Mouse (Mus musculus): ENCODE measurements at regions not wholly inside any gene's neighbourhood (a gene's known extent, or its start where the extent isn't known, plus 50 kb on each side); places are given as distances from the start of the nearest gene placed in this dataset.

GRCm38 (mm10) chr4:95105424-95105823, 53.4 kb upstream of the Jun start:
- Histone ChIP-seq H3K4me1 (peaks cover 26% of the 10 kb centered on the region), H3K27ac (replicated peaks) (no peak overlapping the region), H3K4me3 (no peak overlapping the region), H3K36me3 (no peaks in the 10 kb centered on the region), H3K4me2 (replicated peaks) (no peak overlapping the region), H3K9me3 (no peaks in the 10 kb centered on the region), H3K9ac (replicated peaks) (no peak overlapping the region), H3K27me3 (peaks cover 9% of the 10 kb centered on the region; the same call in 1 of the 2 replicates)
- no peak for ATAC-seq (ENCODE audit: low FRiP score, low read depth)
- 42% methylated on average over 2 of the region's 3 CpGs for WGBS

DNA sequence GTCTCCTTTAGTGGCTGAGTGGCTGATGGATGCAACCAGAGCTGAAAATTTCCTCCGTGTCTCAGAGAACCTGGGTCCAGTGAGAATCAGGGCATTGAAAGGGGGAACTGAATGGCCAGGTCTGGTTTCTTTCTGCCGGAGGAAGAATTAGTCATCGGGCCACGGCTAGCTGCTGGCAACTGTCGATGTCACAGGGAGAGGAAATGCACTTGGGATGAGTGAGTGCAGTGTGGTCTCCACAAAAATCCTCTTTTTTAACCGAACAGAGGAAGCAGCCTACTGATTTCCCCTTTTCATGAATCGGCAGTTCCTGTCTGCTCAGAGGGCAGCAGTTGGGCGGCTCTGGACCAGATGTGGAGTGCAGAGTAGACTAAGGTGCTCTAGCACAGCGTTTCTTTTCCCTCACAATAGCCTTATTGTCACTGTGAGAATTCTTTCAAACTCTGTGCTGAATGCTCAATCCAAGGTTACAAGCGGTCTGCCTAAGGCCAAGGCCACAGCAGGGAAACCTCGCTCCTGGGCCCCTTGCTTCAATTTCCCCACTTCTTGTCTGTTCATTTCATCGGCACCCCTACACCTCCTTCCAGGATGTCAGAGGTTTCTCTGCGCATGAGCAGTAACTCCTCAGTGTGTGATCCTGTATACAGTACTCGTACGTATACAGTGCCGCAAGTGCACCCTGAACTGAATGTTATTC, 54.1 kb upstream of the Jun start:
- no peaks in the 10 kb centered on the region for H3K36me3 ChIP-seq
- ATAC-seq (ENCODE audit: low FRiP score, low read depth), result peak; percentile 20; the same call in 1 of the 2 replicates
- H3K4me3 ChIP-seq, result no peak overlapping the region
- peaks cover 9% of the 10 kb centered on the region; the same call in 1 of the 2 replicates for H3K27me3 ChIP-seq
- 38% methylated on average over 16 of the region's 16 CpGs for WGBS
- H3K4me2 ChIP-seq (replicated peaks), result peak overlapping the region; percentile 12
- no peaks in the 10 kb centered on the region for H3K9me3 ChIP-seq
- peaks cover 26% of the 10 kb centered on the region for H3K4me1 ChIP-seq
- 0 out of 2 replicates have a peak overlapping the region, but pooled peaks have one; percentile 24 for H3K9ac ChIP-seq (replicated peaks)
- H3K27ac ChIP-seq (replicated peaks), result no peak overlapping the region

DNA sequence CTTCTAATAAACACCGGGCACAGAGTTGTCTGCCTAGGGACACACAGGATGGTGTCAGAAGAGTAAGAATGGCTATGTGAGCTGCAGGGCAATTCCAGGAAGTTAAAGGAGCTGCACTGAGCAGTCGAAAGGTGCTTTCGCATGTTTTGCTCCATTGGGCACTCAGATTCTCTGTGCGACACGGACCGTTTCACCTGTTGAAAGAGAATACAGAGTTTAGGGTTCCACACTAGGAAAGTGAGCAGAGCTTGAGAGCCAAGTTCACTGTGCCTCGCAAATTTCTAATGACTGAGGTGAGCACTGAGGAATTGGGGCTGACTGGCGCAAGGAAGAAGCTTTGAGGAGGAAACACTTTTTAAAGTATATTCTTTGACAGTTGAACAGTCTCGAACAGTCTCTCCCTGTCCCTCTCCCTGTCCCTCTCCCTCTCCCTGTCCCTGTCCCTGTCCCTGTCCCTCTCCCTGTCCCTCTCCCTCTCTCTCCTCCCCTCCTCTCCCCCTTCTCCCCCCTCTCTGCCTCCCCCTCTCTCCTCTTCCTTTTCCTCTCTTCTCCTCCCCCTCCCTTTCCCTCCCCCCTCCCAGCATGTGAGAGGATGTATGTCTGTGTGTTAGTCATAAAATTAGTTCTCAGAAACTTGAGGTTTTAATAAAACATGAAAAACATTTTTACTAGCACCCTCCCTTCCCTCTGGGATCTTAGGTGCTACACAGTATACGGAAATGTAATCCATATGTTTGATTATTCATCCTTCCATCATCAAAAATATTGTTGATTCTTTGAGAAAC, 55.1 kb upstream of the Jun start:
- Histone ChIP-seq H3K9ac (replicated peaks) (no peak overlapping the region), H3K36me3 (no peaks in the 10 kb centered on the region), H3K27ac (replicated peaks) (no peak overlapping the region), H3K4me3 (no peak overlapping the region), H3K27me3 (peaks cover 9% of the 10 kb centered on the region; the same call in 1 of the 2 replicates), H3K4me1 (peaks cover 26% of the 10 kb centered on the region), H3K9me3 (no peaks in the 10 kb centered on the region), H3K4me2 (replicated peaks) (no peak overlapping the region)
- 72% methylated on average over 10 of the region's 10 CpGs for WGBS
- ATAC-seq (ENCODE audit: low FRiP score, low read depth), result no peak

- Histone ChIP-seq H3K9me3 (no peaks in the 10 kb centered on the region), H3K4me1 (peaks cover 26% of the 10 kb centered on the region), H3K4me3 (no peak overlapping the region), H3K4me2 (replicated peaks) (no peak overlapping the region), H3K36me3 (no peaks in the 10 kb centered on the region), H3K27me3 (peaks cover 9% of the 10 kb centered on the region; the same call in 1 of the 2 replicates), H3K27ac (replicated peaks) (no peak overlapping the region), H3K9ac (replicated peaks) (no peak overlapping the region)
- 40% methylated on average over 6 of the region's 6 CpGs for WGBS
- ATAC-seq (ENCODE audit: low FRiP score, low read depth), result no peak; the same call in 1 of the 2 replicates
Measured at GRCm38 (mm10) chr4:95108811-95109210, 56.8 kb upstream of the Jun start.

DNA sequence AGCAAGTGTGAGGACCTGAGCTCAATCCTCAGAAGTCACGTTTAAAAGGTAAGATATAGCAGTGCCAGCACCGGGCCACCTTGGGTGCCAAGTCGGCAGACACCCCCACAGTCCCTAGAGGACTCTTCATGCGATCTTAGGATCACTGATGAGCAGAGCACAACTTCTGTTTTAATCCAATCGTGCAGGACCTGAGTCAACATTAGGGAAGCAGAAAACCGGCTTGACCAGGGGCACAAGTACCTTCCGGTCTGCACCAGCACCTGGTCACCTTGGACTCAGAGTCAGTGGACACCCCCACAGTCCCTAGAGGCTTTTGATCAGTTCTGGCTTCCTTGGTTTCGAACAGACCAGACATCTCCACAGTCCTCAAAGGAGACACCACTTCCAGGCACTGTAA, 58.8 kb upstream of the Jun start:
- ATAC-seq (ENCODE audit: low FRiP score, low read depth), result no peak
- H3K4me2 ChIP-seq (replicated peaks), result no peak overlapping the region
- H3K27me3 ChIP-seq, result peaks cover 9% of the 10 kb centered on the region; the same call in 1 of the 2 replicates
- H3K9me3 ChIP-seq, result no peaks in the 10 kb centered on the region
- no peak overlapping the region for H3K9ac ChIP-seq (replicated peaks)
- H3K36me3 ChIP-seq, result no peaks in the 10 kb centered on the region
- no peak overlapping the region for H3K4me3 ChIP-seq
- H3K4me1 ChIP-seq, result peaks cover 20% of the 10 kb centered on the region
- no peak overlapping the region for H3K27ac ChIP-seq (replicated peaks)
- 92% methylated on average over 8 of the region's 8 CpGs for WGBS

- 0 out of 2 replicates have a peak, but pooled peaks have one; percentile 52 for ATAC-seq (ENCODE audit: low FRiP score, low read depth)
- no peaks in the 10 kb centered on the region for H3K27me3 ChIP-seq
- no peak overlapping the region for H3K27ac ChIP-seq (replicated peaks)
- no peaks in the 10 kb centered on the region for H3K36me3 ChIP-seq
- no peaks in the 10 kb centered on the region for H3K9me3 ChIP-seq
- no peaks in the 10 kb centered on the region for H3K4me1 ChIP-seq
- H3K4me3 ChIP-seq, result no peak overlapping the region
- no peak overlapping the region for H3K9ac ChIP-seq (replicated peaks)
- no peak overlapping the region for H3K4me2 ChIP-seq (replicated peaks)
- WGBS, result 47% methylated on average over 5 of the region's 5 CpGs
Measured at GRCm38 (mm10) chr4:95117158-95117681, 65.2 kb upstream of the Jun start.

- no peak overlapping the region for H3K4me2 ChIP-seq (replicated peaks)
- ATAC-seq (ENCODE audit: low FRiP score, low read depth), result no peak
- no peaks in the 10 kb centered on the region for H3K36me3 ChIP-seq
- H3K4me1 ChIP-seq, result no peaks in the 10 kb centered on the region
- H3K4me3 ChIP-seq, result no peak overlapping the region
- no peak overlapping the region for H3K27ac ChIP-seq (replicated peaks)
- no peaks in the 10 kb centered on the region for H3K27me3 ChIP-seq
- H3K9me3 ChIP-seq, result no peaks in the 10 kb centered on the region
- H3K9ac ChIP-seq (replicated peaks), result no peak overlapping the region
- WGBS, result 90% methylated on average over 1 of the region's 1 CpGs
Measured at GRCm38 (mm10) chr4:95120876-95121275, 68.9 kb upstream of the Jun start.

DNA sequence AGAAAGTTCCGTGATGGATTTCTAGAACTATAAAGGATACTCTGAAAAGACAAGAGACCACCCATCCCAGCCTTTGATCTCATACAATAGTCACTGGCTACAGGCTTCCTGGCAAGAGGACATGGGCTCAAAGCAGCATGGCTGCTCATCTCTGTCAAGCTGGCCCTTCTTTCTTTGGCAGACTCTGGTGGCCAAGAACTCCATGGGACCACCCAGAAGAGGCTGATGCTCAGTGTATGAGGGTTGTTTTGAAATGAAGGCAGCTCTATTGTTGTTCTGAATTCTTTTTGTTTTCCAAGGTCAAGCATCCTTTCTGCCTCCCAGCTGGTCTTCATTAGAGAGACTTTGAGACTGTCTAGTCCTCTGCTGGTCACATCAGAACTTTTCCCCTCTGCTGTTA, 73.3 kb upstream of the Jun start:
- WGBS, result 84% methylated on average over 1 of the region's 1 CpGs

GRCm38 (mm10) chr4:95127970-95128369, 75.9 kb upstream of the Jun start:
- Histone ChIP-seq H3K4me2 (replicated peaks) (no peak overlapping the region), H3K36me3 (no peaks in the 10 kb centered on the region), H3K4me3 (no peak overlapping the region), H3K27me3 (peaks cover 3% of the 10 kb centered on the region; the same call in 1 of the 2 replicates), H3K9ac (replicated peaks) (no peak overlapping the region), H3K4me1 (no peaks in the 10 kb centered on the region), H3K9me3 (no peaks in the 10 kb centered on the region), H3K27ac (replicated peaks) (no peak overlapping the region)
- 82% methylated on average over 2 of the region's 2 CpGs for WGBS
- ATAC-seq (ENCODE audit: low FRiP score, low read depth), result no peak

More for the DNA sequence above, 73.3 kb upstream of the Jun start:
- H3K9me3 ChIP-seq, result no peaks in the 10 kb centered on the region
- ATAC-seq (ENCODE audit: low FRiP score, low read depth), result no peak
- H3K9ac ChIP-seq (replicated peaks), result no peak overlapping the region
- no peaks in the 10 kb centered on the region for H3K27me3 ChIP-seq
- H3K4me3 ChIP-seq, result no peak overlapping the region
- H3K4me2 ChIP-seq (replicated peaks), result no peak overlapping the region
- no peaks in the 10 kb centered on the region for H3K36me3 ChIP-seq
- no peak overlapping the region for H3K27ac ChIP-seq (replicated peaks)
- H3K4me1 ChIP-seq, result no peaks in the 10 kb centered on the region

DNA sequence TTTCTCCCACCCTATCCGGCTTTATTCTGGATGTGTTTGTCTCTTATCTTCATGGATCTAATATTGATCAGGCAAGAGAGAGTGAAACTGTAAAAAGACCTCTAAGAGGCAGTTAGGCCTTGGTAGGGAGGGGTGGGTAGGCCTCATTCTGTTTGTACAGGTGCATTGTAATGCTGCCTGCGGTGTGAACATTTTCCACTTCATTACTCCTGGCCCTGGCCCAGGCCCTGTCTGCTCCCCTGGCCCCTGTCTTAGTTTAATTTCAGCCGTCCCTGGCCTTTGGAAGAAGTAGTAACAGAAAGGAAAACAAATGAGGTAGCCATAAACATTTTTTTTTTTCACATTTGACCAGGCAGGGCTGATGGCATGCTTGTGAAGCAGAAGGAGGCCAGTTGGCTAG, 81.8 kb upstream of the Jun start:
- H3K4me3 ChIP-seq, result no peak overlapping the region
- no peaks in the 10 kb centered on the region for H3K36me3 ChIP-seq
- no peak overlapping the region for H3K27ac ChIP-seq (replicated peaks)
- H3K4me1 ChIP-seq, result peaks cover 52% of the 10 kb centered on the region
- no peak overlapping the region for H3K9ac ChIP-seq (replicated peaks)
- 35% methylated on average over 3 of the region's 3 CpGs for WGBS
- no peak overlapping the region for H3K4me2 ChIP-seq (replicated peaks)
- H3K27me3 ChIP-seq, result peaks cover 5% of the 10 kb centered on the region; the same call in 1 of the 2 replicates
- ATAC-seq (ENCODE audit: low FRiP score, low read depth), result no peak
- no peaks in the 10 kb centered on the region for H3K9me3 ChIP-seq

- Histone ChIP-seq H3K27ac (replicated peaks) (no peak overlapping the region), H3K4me1 (peaks cover 52% of the 10 kb centered on the region), H3K4me2 (replicated peaks) (no peak overlapping the region), H3K9me3 (no peaks in the 10 kb centered on the region), H3K4me3 (no peak overlapping the region), H3K27me3 (peaks cover 5% of the 10 kb centered on the region; the same call in 1 of the 2 replicates), H3K36me3 (no peaks in the 10 kb centered on the region), H3K9ac (replicated peaks) (no peak overlapping the region)
- 10% methylated on average over 5 of the region's 5 CpGs for WGBS
- ATAC-seq (ENCODE audit: low FRiP score, low read depth), result 0 out of 2 replicates have a peak, but pooled peaks have one; percentile 32
Measured at GRCm38 (mm10) chr4:95134611-95135010, 82.6 kb upstream of the Jun start.

Data from midbrain, embryonic 12.5 days (tissue).